Mouse (Mus musculus) forebrain, embryonic 11.5 days (tissue): ENCODE measurements around the gene Fcrl1. TPM values are rescaled to one million over a fixed set of nuclear protein-coding genes. Genes with fewer than 3 reads are reported as not detected.

Experiments used
- ATAC-seq: fragments of 200-750 bp; cut with Nextera tagmentation; replicated peaks from 2 replicates; pipeline ENCODE4 v1.8.0; 2017; ENCODE audit warnings: moderate TSS enrichment; ENCODE audit not compliant: low FRiP score
- DNase-seq: peaks from one replicate; pipeline ENCODE4 v3.0.0-alpha.2; 2017; ENCODE audit warnings: low spot score
- H3K27ac ChIP-seq: fragments of 300-500 bp; sonication (generic); 2 replicates; pipeline ENCODE4 v1.5.1; 2014; ENCODE audit warnings: low read depth, low read length
- H3K27me3 ChIP-seq: fragments of 300-500 bp; sonication (generic); 2 replicates; pipeline ENCODE4 v1.6.1; 2014; ENCODE audit warnings: mild to moderate bottlenecking, low read length, mixed read lengths; ENCODE audit not compliant: control insufficient read depth, insufficient read depth
- H3K36me3 ChIP-seq: fragments of 300-500 bp; sonication (generic); 2 replicates; pipeline ENCODE4 v1.6.1; 2014; ENCODE audit warnings: mild to moderate bottlenecking, low read length, moderate library complexity, mixed read lengths; ENCODE audit not compliant: control insufficient read depth, insufficient read depth
- H3K4me1 ChIP-seq: fragments of 300-500 bp; sonication (generic); replicated peaks from 2 replicates; pipeline ENCODE4 v1.6.1; 2014; ENCODE audit warnings: low read length, mixed read lengths; ENCODE audit not compliant: control insufficient read depth, insufficient read depth
- H3K4me2 ChIP-seq: fragments of 300-500 bp; sonication (generic); 2 replicates; pipeline ENCODE4 v1.6.1; 2014; ENCODE audit warnings: low read depth, mild to moderate bottlenecking, low read length, moderate library complexity, mixed read lengths; ENCODE audit not compliant: severe bottlenecking
- H3K4me3 ChIP-seq: fragments of 300-500 bp; sonication (generic); 2 replicates; pipeline ENCODE4 v1.5.1; 2014; ENCODE audit warnings: low read depth, low read length
- H3K9ac ChIP-seq: fragments of 300-500 bp; sonication (generic); 2 replicates; pipeline ENCODE4 v1.6.1; 2014; ENCODE audit warnings: low read length
- H3K9me3 ChIP-seq: fragments of 300-500 bp; sonication (generic); 2 replicates; pipeline ENCODE4 v1.6.1; 2016; ENCODE audit warnings: low read length, mixed read lengths; ENCODE audit not compliant: control insufficient read depth
- WGBS: fragments of 180-500 bp; shearing (Covaris S2); extraction: QIAGEN DNeasy Blood & Tissue Kit; methylation state at CpG from one replicate; pipeline ENCODE4 v1.1.7; 2014; 5-methylcytosine and 5-hydroxymethylcytosine counted together
- polyA plus RNA-seq: library from polyadenylated mRNA; unstranded; fragments of >200 nt; fragmentation: Nextera tagmentation; extraction: Ambion mirVana; gene quantifications from 2 replicates; pipeline ENCODE4 v1.2.1, GENCODE M21; 2014

Gene Fcrl1
- polyA plus RNA-seq, 1 experiment from 2014 or later, result not detected

GRCm38 (mm10) chr3:87399906-87400305 lies 23.7 kb downstream of the Fcrl1 start:
- no peak overlapping the region for H3K4me3 ChIP-seq
- no peak overlapping the region for H3K4me2 ChIP-seq
- ATAC-seq (no peak), DNase-seq (no peak)
- no peak overlapping the region for H3K27ac ChIP-seq
- whole genome bisulfite sequencing, result 91% methylated on average over 4 of the region's 4 CpGs
- H3K4me1 ChIP-seq, result no peaks in the 10 kb centered on the region
- no peaks in the 10 kb centered on the region for H3K27me3 ChIP-seq
- H3K9me3 ChIP-seq, result no peaks in the 10 kb centered on the region
- no peak overlapping the region for H3K9ac ChIP-seq
- H3K36me3 ChIP-seq, result no peaks in the 10 kb centered on the region

- Histone ChIP-seq H3K4me1 (no peaks in the 10 kb centered on the region), H3K4me3 (no peak overlapping the region), H3K27me3 (no peaks in the 10 kb centered on the region), H3K9ac (no peak overlapping the region), H3K9me3 (no peaks in the 10 kb centered on the region), H3K27ac (no peak overlapping the region), H3K36me3 (no peaks in the 10 kb centered on the region), H3K4me2 (no peak overlapping the region)
- DNase-seq (no peak), ATAC-seq (no peak)
- WGBS, result 72% methylated on average over 5 of the region's 5 CpGs
Observed at GRCm38 (mm10) chr3:87401321-87401720, 25.1 kb downstream of the Fcrl1 start.

- Histone ChIP-seq H3K9ac (no peak overlapping the region), H3K9me3 (no peaks in the 10 kb centered on the region), H3K4me3 (no peak overlapping the region), H3K27me3 (no peaks in the 10 kb centered on the region), H3K36me3 (no peaks in the 10 kb centered on the region), H3K4me1 (no peaks in the 10 kb centered on the region), H3K4me2 (no peak overlapping the region), H3K27ac (no peak overlapping the region)
- 33% methylated on average over 4 of the region's 4 CpGs for WGBS
- ATAC-seq (no peak), DNase-seq (peak; percentile 67)
Observed at GRCm38 (mm10) chr3:87408171-87408570, 32.0 kb downstream of the Fcrl1 start.

- no peaks in the 10 kb centered on the region for H3K27me3 ChIP-seq
- no peaks in the 10 kb centered on the region for H3K36me3 ChIP-seq
- ATAC-seq (no peak), DNase-seq (no peak)
- no peak overlapping the region for H3K4me3 ChIP-seq
- H3K4me1 ChIP-seq, result no peaks in the 10 kb centered on the region
- H3K27ac ChIP-seq, result no peak overlapping the region
- no peaks in the 10 kb centered on the region for H3K9me3 ChIP-seq
- no peak overlapping the region for H3K9ac ChIP-seq
- no peak overlapping the region for H3K4me2 ChIP-seq
- 91% methylated on average over 4 of the region's 4 CpGs for WGBS
Observed at GRCm38 (mm10) chr3:87409196-87409935, 33.2 kb downstream of the Fcrl1 start.

- H3K4me2 ChIP-seq, result no peak overlapping the region
- 84% methylated on average over 6 of the region's 6 CpGs for WGBS
- no peaks in the 10 kb centered on the region for H3K4me1 ChIP-seq
- no peaks in the 10 kb centered on the region for H3K27me3 ChIP-seq
- H3K27ac ChIP-seq, result no peak overlapping the region
- H3K9me3 ChIP-seq, result no peaks in the 10 kb centered on the region
- no peak overlapping the region for H3K9ac ChIP-seq
- no peak for ATAC-seq
- H3K4me3 ChIP-seq, result no peak overlapping the region
- no peak for DNase-seq
- H3K36me3 ChIP-seq, result no peaks in the 10 kb centered on the region
Observed at GRCm38 (mm10) chr3:87410605-87411004, 34.4 kb downstream of the Fcrl1 start.

- Histone ChIP-seq H3K9ac (no peak overlapping the region), H3K27ac (no peak overlapping the region), H3K4me1 (no peaks in the 10 kb centered on the region), H3K4me2 (no peak overlapping the region), H3K4me3 (no peak overlapping the region), H3K27me3 (no peaks in the 10 kb centered on the region), H3K36me3 (no peaks in the 10 kb centered on the region), H3K9me3 (no peaks in the 10 kb centered on the region)
- peak; percentile 82 for DNase-seq
- peak; percentile 67; the same call in 1 of the 2 replicates for ATAC-seq
- 7% methylated on average over 12 of the region's 12 CpGs for WGBS
Observed at GRCm38 (mm10) chr3:87411150-87411549, 35.0 kb downstream of the Fcrl1 start.

GRCm38 (mm10) chr3:87420645-87421044 lies 44.5 kb downstream of the Fcrl1 start:
- no peak overlapping the region for H3K9ac ChIP-seq
- DNase-seq, result no peak
- WGBS, result 45% methylated on average over 1 of the region's 1 CpGs
- no peak overlapping the region for H3K27ac ChIP-seq
- no peak overlapping the region for H3K4me3 ChIP-seq
- H3K36me3 ChIP-seq, result no peaks in the 10 kb centered on the region
- no peaks in the 10 kb centered on the region for H3K27me3 ChIP-seq
- H3K9me3 ChIP-seq, result no peaks in the 10 kb centered on the region
- no peaks in the 10 kb centered on the region for H3K4me1 ChIP-seq
- no peak overlapping the region for H3K4me2 ChIP-seq
- ATAC-seq, result no peak

GRCm38 (mm10) chr3:87422386-87422910 lies 46.3 kb downstream of the Fcrl1 start:
- H3K9me3 ChIP-seq, result no peaks in the 10 kb centered on the region
- no peak overlapping the region for H3K4me2 ChIP-seq
- no peaks in the 10 kb centered on the region for H3K27me3 ChIP-seq
- 77% methylated on average over 4 of the region's 4 CpGs for WGBS
- no peaks in the 10 kb centered on the region for H3K36me3 ChIP-seq
- ATAC-seq (no peak), DNase-seq (no peak)
- H3K4me1 ChIP-seq, result no peaks in the 10 kb centered on the region
- no peak overlapping the region for H3K27ac ChIP-seq
- H3K9ac ChIP-seq, result no peak overlapping the region
- no peak overlapping the region for H3K4me3 ChIP-seq

- no peaks in the 10 kb centered on the region for H3K36me3 ChIP-seq
- H3K27me3 ChIP-seq, result no peaks in the 10 kb centered on the region
- H3K4me1 ChIP-seq, result no peaks in the 10 kb centered on the region
- no peak within 1 kb of the TSS for H3K27ac ChIP-seq
- ATAC-seq, result no peak
- H3K9ac ChIP-seq, result no peak within 1 kb of the TSS
- no peak for DNase-seq
- H3K4me2 ChIP-seq, result no peak within 1 kb of the TSS
- no peaks in the 10 kb centered on the region for H3K9me3 ChIP-seq
- no peak within 1 kb of the TSS for H3K4me3 ChIP-seq
- WGBS, result 93% methylated on average over 5 of the region's 5 CpGs
Observed at GRCm38 (mm10) chr3:87435479-87435878, 59.3 kb downstream of the Fcrl1 start, which contains the start of gene Fcrl5. TSS of gene Fcrl5 (plus strand) at chr3:87435773.
